Mouse (Mus musculus): ENCODE results near the gene Dmac2.
"Not testable (repeated sequence)": the region's sequence is repeated elsewhere in the genome, so short reads cannot be mapped to it uniquely, and the experiment has no call there.

Dmac2 gene

DNA sequence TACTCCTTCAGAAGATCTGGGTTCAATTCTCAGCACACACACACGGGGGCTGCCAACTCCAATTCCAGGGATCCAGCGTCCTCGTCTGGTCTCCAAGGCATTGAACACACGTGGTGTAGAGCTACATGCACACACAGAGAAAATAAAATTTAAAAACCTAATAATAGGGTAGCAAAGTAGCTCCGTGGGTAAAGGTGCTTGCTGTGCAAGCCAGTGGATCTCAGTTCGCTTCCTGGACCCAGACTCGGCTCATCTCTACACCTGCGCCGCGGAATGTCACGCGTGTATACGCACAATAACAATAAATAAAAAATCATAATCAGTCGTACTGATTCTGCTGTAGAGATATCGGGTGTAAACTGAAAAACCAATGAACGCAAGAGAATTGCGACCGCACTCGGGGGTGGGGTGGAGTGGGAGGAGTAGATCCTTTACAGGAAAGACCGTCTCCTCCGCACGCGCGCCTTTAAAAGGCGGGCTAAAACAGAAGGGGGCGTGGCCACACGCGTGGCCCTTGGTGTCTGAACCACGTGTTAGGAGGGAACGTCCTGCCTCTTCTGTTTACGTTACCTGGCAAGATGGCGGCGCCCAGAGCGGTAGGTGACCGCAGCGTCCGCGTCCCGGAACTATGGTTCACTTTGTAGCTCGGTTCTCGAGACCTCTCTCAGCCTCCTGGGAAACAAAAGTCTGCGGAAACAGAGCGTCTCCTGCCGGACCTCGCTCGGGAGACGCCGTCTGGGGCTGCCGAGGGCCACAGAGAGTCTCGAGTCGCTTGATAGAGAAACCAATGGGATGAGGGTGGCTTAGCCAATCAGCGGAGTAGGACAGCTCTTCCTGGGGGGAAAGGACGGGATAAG lies at the start of gene Dmac2:
TSS of gene Dmac2 (plus strand) at position 550 of the 857 bp plus-strand sequence.
- H3K4me3 ChIP-seq (replicated peaks; ENCODE audit: low read length): peak within 1 kb of the TSS; percentile 95
- TF ChIP-seq NANOG (IDR thresholded peaks at IDR 0.05; ENCODE audit: borderline replicate concordance, low read length) (no peak), CTCF (conservative IDR thresholded peaks at IDR 0.05; ENCODE audit: low read length) (no peak), POU5F1 (IDR thresholded peaks at IDR 0.05; ENCODE audit: borderline replicate concordance, low read length) (no peak)

DNA sequence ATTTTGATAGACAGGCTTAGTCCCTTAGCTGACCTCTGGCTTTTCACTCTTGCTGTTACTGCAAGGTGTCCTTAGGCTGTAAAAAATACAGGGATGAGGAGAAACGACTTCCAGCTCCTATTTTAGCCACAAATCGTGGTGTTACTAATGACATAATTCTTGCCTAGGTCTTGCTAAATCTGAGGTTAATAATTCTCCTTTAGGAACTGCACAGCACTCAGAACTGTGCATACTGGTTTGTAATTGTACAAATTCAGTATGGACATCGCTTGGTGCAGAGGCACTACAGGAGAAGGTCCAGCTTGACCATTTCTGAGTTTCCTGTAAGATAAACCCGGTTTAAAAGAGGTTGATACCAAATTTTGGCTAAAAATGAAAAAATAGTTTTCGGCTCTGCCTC lies 45.4 kb upstream of the Dmac2 start:
- H3K27me3 ChIP-seq (ENCODE audit: insufficient read depth, low read length); H3K4me3 ChIP-seq (replicated peaks; ENCODE audit: low read length); H3K4me1 ChIP-seq (replicated peaks; ENCODE audit: low read depth, low read length); H3K36me3 ChIP-seq (ENCODE audit: insufficient read depth, low read length): not testable (repeated sequence)
- peaks cover 46% of the 10 kb centered on the region for H3K9me3 ChIP-seq (ENCODE audit: low read length)

More for the DNA sequence above, at the start of gene Dmac2:
- peaks cover 9% of the 10 kb centered on the region; the same call in 1 of the 2 replicates for H3K27me3 ChIP-seq (ENCODE audit: insufficient read depth, low read length)
- peaks cover 40% of the 10 kb centered on the region for H3K36me3 ChIP-seq (ENCODE audit: insufficient read depth, low read length)
- peaks cover 39% of the 10 kb centered on the region for H3K4me1 ChIP-seq (replicated peaks; ENCODE audit: low read depth, low read length)
- H3K9me3 ChIP-seq (ENCODE audit: low read length): no peaks in the 10 kb centered on the region

DNA sequence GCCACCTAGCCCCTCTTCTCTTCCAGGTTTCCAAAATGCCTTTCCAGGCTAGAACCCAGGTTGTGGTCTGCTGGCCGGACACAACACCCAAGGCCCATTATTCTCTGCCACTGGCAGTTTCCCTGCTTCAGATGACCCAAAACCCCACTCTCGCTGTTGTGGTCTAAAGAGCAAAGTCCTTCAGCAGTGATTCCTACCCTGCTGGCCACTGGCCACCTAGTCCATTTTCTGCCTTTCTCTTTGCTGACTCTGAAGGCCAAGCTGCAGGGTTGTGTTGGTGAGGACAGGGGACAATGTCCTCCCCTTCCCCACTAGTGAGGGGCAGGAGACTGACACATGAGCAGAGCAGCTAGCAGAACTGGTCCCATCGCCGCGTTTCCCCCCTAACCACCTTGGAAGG lies 44.1 kb upstream of the Dmac2 start:
- no peak overlapping the region; the same call in 1 of the 2 replicates for H3K4me3 ChIP-seq (replicated peaks; ENCODE audit: low read length)
- H3K36me3 ChIP-seq (ENCODE audit: insufficient read depth, low read length): 0 out of 2 replicates have a peak, but pooled peaks cover 3% of the 10 kb centered on the region
- TF ChIP-seq CTCF (conservative IDR thresholded peaks at IDR 0.05; ENCODE audit: low read length) (no peak), POU5F1 (IDR thresholded peaks at IDR 0.05; ENCODE audit: borderline replicate concordance, low read length) (no peak), NANOG (IDR thresholded peaks at IDR 0.05; ENCODE audit: borderline replicate concordance, low read length) (no peak)
- H3K4me1 ChIP-seq (replicated peaks; ENCODE audit: low read depth, low read length): no peaks in the 10 kb centered on the region
- H3K9me3 ChIP-seq (ENCODE audit: low read length): peaks cover 51% of the 10 kb centered on the region
- H3K27me3 ChIP-seq (ENCODE audit: insufficient read depth, low read length): no peaks in the 10 kb centered on the region

DNA sequence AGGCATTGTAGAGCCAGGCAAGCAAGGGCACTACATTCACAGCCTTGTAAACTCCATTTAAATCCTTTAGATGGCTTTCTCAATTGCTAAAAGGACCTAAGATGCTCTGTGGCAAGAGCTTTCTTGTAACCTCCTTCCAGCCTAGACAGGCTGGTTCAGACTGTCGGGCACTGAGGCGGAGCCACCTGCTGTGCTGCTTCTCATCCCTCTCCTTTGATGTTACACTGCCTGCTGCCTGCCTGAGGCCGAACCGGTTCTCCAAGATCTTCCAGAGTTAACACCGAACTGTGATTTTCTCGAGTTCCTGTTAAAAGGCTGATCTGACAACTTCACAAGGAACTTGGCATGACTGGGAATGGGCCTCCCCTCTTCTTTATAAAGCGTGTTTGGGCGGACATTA lies 43.3 kb upstream of the Dmac2 start:
- no peaks in the 10 kb centered on the region for H3K4me1 ChIP-seq (replicated peaks; ENCODE audit: low read depth, low read length)
- peaks cover 55% of the 10 kb centered on the region for H3K9me3 ChIP-seq (ENCODE audit: low read length)
- no peak for TF ChIP-seq NANOG (IDR thresholded peaks at IDR 0.05; ENCODE audit: borderline replicate concordance, low read length)
- no peak for TF ChIP-seq CTCF (conservative IDR thresholded peaks at IDR 0.05; ENCODE audit: low read length)
- no peak for TF ChIP-seq POU5F1 (IDR thresholded peaks at IDR 0.05; ENCODE audit: borderline replicate concordance, low read length)
- H3K27me3 ChIP-seq (ENCODE audit: insufficient read depth, low read length): no peaks in the 10 kb centered on the region
- no peak overlapping the region for H3K4me3 ChIP-seq (replicated peaks; ENCODE audit: low read length)
- 0 out of 2 replicates have a peak, but pooled peaks cover 3% of the 10 kb centered on the region for H3K36me3 ChIP-seq (ENCODE audit: insufficient read depth, low read length)

DNA sequence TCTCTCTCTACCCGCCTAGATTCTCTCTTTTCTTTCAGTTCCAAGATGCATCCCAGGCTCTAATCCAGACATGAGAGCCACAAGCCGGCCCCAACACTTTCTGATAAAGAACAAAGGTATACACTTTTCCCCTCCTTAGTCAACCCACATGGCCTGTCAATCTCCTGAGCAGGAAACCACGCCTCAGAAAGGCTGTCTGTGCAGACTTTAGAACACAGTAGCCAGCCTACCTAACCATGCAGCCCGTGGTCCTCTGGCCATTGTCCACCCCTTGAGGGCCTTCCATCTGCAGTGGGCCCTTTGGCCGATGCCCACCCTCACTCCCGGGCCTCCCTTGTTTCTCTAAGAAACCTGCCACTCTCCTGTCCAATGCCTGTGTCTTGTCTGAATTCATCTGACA lies 42.9 kb upstream of the Dmac2 start:
- H3K36me3 ChIP-seq (ENCODE audit: insufficient read depth, low read length); H3K27me3 ChIP-seq (ENCODE audit: insufficient read depth, low read length): not testable (repeated sequence)

DNA sequence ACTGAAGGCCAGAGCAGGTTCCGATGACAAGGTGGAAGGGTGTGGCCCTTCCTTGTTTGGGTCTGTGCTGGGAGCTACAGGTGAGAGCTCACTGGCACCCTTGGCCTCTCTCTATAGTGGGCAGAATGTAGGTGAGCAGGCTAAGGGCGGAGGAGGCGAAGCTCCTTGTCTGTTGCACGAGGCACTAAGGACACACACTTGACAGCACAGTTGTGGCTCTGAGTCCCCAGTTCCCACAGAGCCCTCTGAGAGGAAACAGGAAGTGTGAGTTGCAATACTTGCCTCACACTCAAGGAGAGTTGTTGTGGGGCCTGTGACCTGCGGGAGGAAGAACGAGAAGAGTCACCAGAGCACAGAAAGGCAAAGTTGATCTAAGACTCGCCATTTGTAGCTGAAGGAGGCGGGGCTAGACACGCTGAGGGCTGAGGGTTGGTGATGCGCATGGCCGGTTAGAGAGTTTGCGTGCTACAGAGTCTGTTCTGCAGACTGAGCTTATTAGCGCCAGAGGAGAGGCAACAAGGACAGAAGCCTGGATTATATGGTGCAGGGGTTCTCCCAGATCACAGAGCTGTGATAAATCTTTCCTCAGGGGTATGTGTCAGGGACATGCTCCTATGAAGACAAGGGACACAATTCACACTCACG lies 42.3 kb upstream of the Dmac2 start:
- H3K4me3 ChIP-seq (replicated peaks; ENCODE audit: low read length); H3K27me3 ChIP-seq (ENCODE audit: insufficient read depth, low read length); H3K36me3 ChIP-seq (ENCODE audit: insufficient read depth, low read length); H3K4me1 ChIP-seq (replicated peaks; ENCODE audit: low read depth, low read length): not testable (repeated sequence)
- peaks cover 62% of the 10 kb centered on the region for H3K9me3 ChIP-seq (ENCODE audit: low read length)

More for the DNA sequence above, 42.9 kb upstream of the Dmac2 start:
- H3K4me3 ChIP-seq (replicated peaks; ENCODE audit: low read length); H3K4me1 ChIP-seq (replicated peaks; ENCODE audit: low read depth, low read length): not testable (repeated sequence)
- peaks cover 58% of the 10 kb centered on the region for H3K9me3 ChIP-seq (ENCODE audit: low read length)

DNA sequence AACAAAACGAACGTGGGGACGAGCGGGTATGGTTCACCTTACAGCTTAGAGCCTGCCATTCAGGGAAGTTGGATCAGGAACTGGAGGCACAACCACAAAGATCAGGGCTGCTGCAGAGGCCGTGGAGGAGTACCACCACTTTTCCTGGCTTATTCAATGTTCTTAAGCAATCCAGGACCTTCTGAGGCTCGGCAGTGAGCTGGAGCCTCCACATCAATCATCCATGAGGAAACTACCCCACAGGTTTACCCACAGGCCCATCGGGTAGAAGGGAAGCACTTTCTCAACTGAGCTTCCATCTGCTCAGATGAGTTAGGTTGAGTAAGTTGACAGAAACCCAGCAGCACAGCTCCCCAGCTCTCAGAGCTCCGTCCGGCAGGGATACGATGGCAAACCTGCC lies 39.8 kb upstream of the Dmac2 start:
- peaks cover 55% of the 10 kb centered on the region for H3K9me3 ChIP-seq (ENCODE audit: low read length)
- no peak for TF ChIP-seq POU5F1 (IDR thresholded peaks at IDR 0.05; ENCODE audit: borderline replicate concordance, low read length)
- no peak for TF ChIP-seq NANOG (IDR thresholded peaks at IDR 0.05; ENCODE audit: borderline replicate concordance, low read length)
- no peak for TF ChIP-seq CTCF (conservative IDR thresholded peaks at IDR 0.05; ENCODE audit: low read length)
- no peaks in the 10 kb centered on the region for H3K4me1 ChIP-seq (replicated peaks; ENCODE audit: low read depth, low read length)
- peaks cover 9% of the 10 kb centered on the region; the same call in 1 of the 2 replicates for H3K27me3 ChIP-seq (ENCODE audit: insufficient read depth, low read length)
- no peak overlapping the region for H3K4me3 ChIP-seq (replicated peaks; ENCODE audit: low read length)
- H3K36me3 ChIP-seq (ENCODE audit: insufficient read depth, low read length): 0 out of 2 replicates have a peak, but pooled peaks cover 3% of the 10 kb centered on the region

DNA sequence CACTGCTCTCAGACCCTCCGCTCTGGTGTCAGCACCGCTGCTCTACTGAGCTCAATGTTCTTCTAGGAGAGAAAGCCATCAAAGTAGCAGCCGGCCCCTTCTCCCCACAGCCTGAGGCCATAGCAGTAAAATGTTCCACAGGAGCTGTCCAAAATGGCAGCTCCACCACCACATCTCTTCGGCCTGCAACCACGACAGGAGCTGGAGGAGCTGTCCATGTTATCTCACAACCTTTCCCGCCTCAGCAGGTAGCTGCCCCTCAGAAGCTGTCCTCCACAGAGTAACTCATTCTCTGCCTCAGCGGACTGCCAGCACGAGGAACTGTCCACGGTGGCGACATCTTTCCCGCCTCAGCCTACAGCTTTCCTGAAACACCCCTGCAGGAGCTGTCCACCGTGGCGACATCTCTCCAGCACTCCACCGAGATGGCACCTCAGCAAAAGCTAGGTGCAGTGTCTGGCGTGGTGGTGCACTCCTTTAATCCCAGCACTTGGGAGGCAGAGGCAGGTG lies 36.9 kb upstream of the Dmac2 start:
- H3K9me3 ChIP-seq (ENCODE audit: low read length): peaks cover 37% of the 10 kb centered on the region
- H3K4me3 ChIP-seq (replicated peaks; ENCODE audit: low read length): no peak overlapping the region
- H3K27me3 ChIP-seq (ENCODE audit: insufficient read depth, low read length): peaks cover 13% of the 10 kb centered on the region
- no peaks in the 10 kb centered on the region for H3K4me1 ChIP-seq (replicated peaks; ENCODE audit: low read depth, low read length)
- no peak for TF ChIP-seq POU5F1 (IDR thresholded peaks at IDR 0.05; ENCODE audit: borderline replicate concordance, low read length)
- TF ChIP-seq NANOG (IDR thresholded peaks at IDR 0.05; ENCODE audit: borderline replicate concordance, low read length): no peak
- no peak for TF ChIP-seq CTCF (conservative IDR thresholded peaks at IDR 0.05; ENCODE audit: low read length)
- no peaks in the 10 kb centered on the region for H3K36me3 ChIP-seq (ENCODE audit: insufficient read depth, low read length)

DNA sequence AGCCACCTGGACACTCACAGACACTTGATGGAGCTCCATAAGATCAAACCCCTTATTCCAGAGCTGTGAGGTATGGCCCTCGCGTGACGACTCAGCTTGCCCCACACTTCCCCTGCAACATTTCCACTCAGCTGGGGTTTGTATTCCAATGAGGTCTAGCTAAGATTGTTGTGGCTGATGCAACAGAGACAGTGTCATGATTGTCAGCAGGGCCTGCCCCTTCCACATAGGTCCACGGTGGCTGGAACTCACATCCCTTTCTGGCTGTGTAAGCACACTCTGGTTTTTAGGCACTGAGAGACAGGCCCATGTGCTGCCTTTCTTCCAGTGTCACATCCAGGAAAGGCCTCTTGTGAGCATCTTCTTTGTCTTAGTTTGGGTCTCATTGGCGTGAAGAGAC lies 34.6 kb upstream of the Dmac2 start:
- no peaks in the 10 kb centered on the region for H3K4me1 ChIP-seq (replicated peaks; ENCODE audit: low read depth, low read length)
- no peaks in the 10 kb centered on the region for H3K36me3 ChIP-seq (ENCODE audit: insufficient read depth, low read length)
- no peak overlapping the region for H3K4me3 ChIP-seq (replicated peaks; ENCODE audit: low read length)
- no peak for TF ChIP-seq NANOG (IDR thresholded peaks at IDR 0.05; ENCODE audit: borderline replicate concordance, low read length)
- no peak for TF ChIP-seq POU5F1 (IDR thresholded peaks at IDR 0.05; ENCODE audit: borderline replicate concordance, low read length)
- TF ChIP-seq CTCF (conservative IDR thresholded peaks at IDR 0.05; ENCODE audit: low read length): no peak
- peaks cover 21% of the 10 kb centered on the region for H3K9me3 ChIP-seq (ENCODE audit: low read length)
- peaks cover 13% of the 10 kb centered on the region for H3K27me3 ChIP-seq (ENCODE audit: insufficient read depth, low read length)

All from E14TG2a.4 (cell line).